Mouse (Mus musculus) midbrain, embryonic 14.5 days (tissue): ENCODE measurements around the gene Clpsl2. TPM values are rescaled to one million over a fixed set of nuclear protein-coding genes. Genes with fewer than 3 reads are reported as not detected.
A peak's percentile ranks its signal among the peaks of the same experiment; 100 is the strongest.

ENCODE experiments used
- ATAC-seq: fragments of 200-750 bp; cut with Nextera tagmentation; 2 replicates; pipeline ENCODE4 v1.8.0; 2017; ENCODE audit warnings: moderate number of reproducible peaks, moderate library complexity; ENCODE audit not compliant: low FRiP score, low TSS enrichment
- DNase-seq: peaks from one replicate; pipeline ENCODE4 v3.0.0-alpha.2; 2015
- H3K27ac ChIP-seq: fragments of 300-500 bp; sonication (generic); replicated peaks from 2 replicates; pipeline ENCODE4 v1.5.1; 2014; ENCODE audit warnings: mild to moderate bottlenecking, low read depth, low read length, moderate library complexity
- H3K27me3 ChIP-seq: fragments of 300-500 bp; sonication (generic); 2 replicates; pipeline ENCODE4 v1.6.1; 2014; ENCODE audit warnings: low read length, control low read depth, mixed read lengths; ENCODE audit not compliant: control insufficient read depth, insufficient read depth
- H3K36me3 ChIP-seq: fragments of 300-500 bp; sonication (generic); 2 replicates; pipeline ENCODE4 v1.6.1; 2014; ENCODE audit warnings: low read length, control low read depth; ENCODE audit not compliant: control insufficient read depth, insufficient read depth
- H3K4me1 ChIP-seq: fragments of 300-500 bp; sonication (generic); 2 replicates; pipeline ENCODE4 v1.6.1; 2014; ENCODE audit warnings: mild to moderate bottlenecking, antibody characterized with exemption, low read length, control low read depth; ENCODE audit not compliant: control insufficient read depth, insufficient read depth
- H3K4me2 ChIP-seq: fragments of 300-500 bp; sonication (generic); 2 replicates; pipeline ENCODE4 v1.6.1; 2014; ENCODE audit warnings: mild to moderate bottlenecking, low read length, moderate library complexity
- H3K4me3 ChIP-seq: fragments of 300-500 bp; sonication (generic); replicated peaks from 2 replicates; pipeline ENCODE4 v1.5.1; 2014; ENCODE audit warnings: low read depth, low read length
- H3K9ac ChIP-seq: fragments of 300-500 bp; sonication (generic); replicated peaks from 2 replicates; pipeline ENCODE4 v1.6.1; 2014; ENCODE audit warnings: mild to moderate bottlenecking, low read length, moderate library complexity
- H3K9me3 ChIP-seq: fragments of 300-500 bp; sonication (generic); 2 replicates; pipeline ENCODE4 v1.6.1; 2016; ENCODE audit warnings: low read length, control low read depth, mixed read lengths; ENCODE audit not compliant: control insufficient read depth
- WGBS: fragments of 180-500 bp; shearing (Covaris S2); extraction: QIAGEN DNeasy Blood & Tissue Kit; methylation state at CpG from one replicate; pipeline ENCODE4 v1.1.7; 2014; 5-methylcytosine and 5-hydroxymethylcytosine counted together
- polyA plus RNA-seq: library from polyadenylated mRNA; unstranded; fragments of >200 nt; fragmentation: Nextera tagmentation; extraction: Ambion mirVana; gene quantifications from 2 replicates; pipeline ENCODE4 v1.2.1, GENCODE M21; 2014

Gene Clpsl2
- polyA plus RNA-seq, 1 experiment from 2014 or later: not detected

GRCm38 (mm10) chr17:28524009-28524695 is 25.1 kb upstream of the Clpsl2 start:
- no peak overlapping the region for H3K4me3 ChIP-seq

GRCm38 (mm10) chr17:28524831-28525430 is 24.3 kb upstream of the Clpsl2 start:
- ATAC-seq (no peak), DNase-seq (no peak)
- H3K27ac ChIP-seq: no peak overlapping the region
- no peak overlapping the region for H3K4me2 ChIP-seq
- peaks cover 4% of the 10 kb centered on the region; the same call in 1 of the 2 replicates for H3K4me1 ChIP-seq
- peaks cover 8% of the 10 kb centered on the region; the same call in 1 of the 2 replicates for H3K27me3 ChIP-seq
- H3K4me3 ChIP-seq: no peak overlapping the region
- no peak overlapping the region for H3K9ac ChIP-seq
- no peaks in the 10 kb centered on the region for H3K36me3 ChIP-seq
- H3K9me3 ChIP-seq: no peaks in the 10 kb centered on the region
- WGBS: 77% methylated on average over 4 of the region's 4 CpGs

More at GRCm38 (mm10) chr17:28524009-28524695, 25.1 kb upstream of the Clpsl2 start:
- WGBS: 88% methylated on average over 23 of the region's 23 CpGs
- H3K4me1 ChIP-seq: peaks cover 4% of the 10 kb centered on the region; the same call in 1 of the 2 replicates
- no peaks in the 10 kb centered on the region for H3K36me3 ChIP-seq
- no peak for ATAC-seq
- peak overlapping the region; percentile 93 for H3K4me2 ChIP-seq
- DNase-seq: no peak
- peaks cover 8% of the 10 kb centered on the region; the same call in 1 of the 2 replicates for H3K27me3 ChIP-seq
- H3K9me3 ChIP-seq: no peaks in the 10 kb centered on the region
- H3K27ac ChIP-seq: no peak overlapping the region
- H3K9ac ChIP-seq: no peak overlapping the region

GRCm38 (mm10) chr17:28527184-28528042 is 21.8 kb upstream of the Clpsl2 start:
- H3K27me3 ChIP-seq: no peaks in the 10 kb centered on the region; the same call in 1 of the 2 replicates
- H3K36me3 ChIP-seq: no peaks in the 10 kb centered on the region
- H3K4me3 ChIP-seq: no peak overlapping the region
- ATAC-seq (no peak), DNase-seq (no peak)
- 44% methylated on average over 12 of the region's 12 CpGs for WGBS
- peak overlapping the region; percentile 32 for H3K4me2 ChIP-seq
- H3K4me1 ChIP-seq: peaks cover 4% of the 10 kb centered on the region; the same call in 1 of the 2 replicates
- H3K9ac ChIP-seq: no peak overlapping the region; the same call in 1 of the 2 replicates
- H3K27ac ChIP-seq: no peak overlapping the region; the same call in 1 of the 2 replicates
- H3K9me3 ChIP-seq: no peaks in the 10 kb centered on the region

GRCm38 (mm10) chr17:28528043-28528351 is 21.2 kb upstream of the Clpsl2 start:
- peaks cover 4% of the 10 kb centered on the region; the same call in 1 of the 2 replicates for H3K4me1 ChIP-seq
- no peak overlapping the region; the same call in 1 of the 2 replicates for H3K27ac ChIP-seq
- H3K27me3 ChIP-seq: no peaks in the 10 kb centered on the region; the same call in 1 of the 2 replicates
- H3K9me3 ChIP-seq: no peaks in the 10 kb centered on the region
- H3K36me3 ChIP-seq: no peaks in the 10 kb centered on the region
- DNase-seq (peak; percentile 95), ATAC-seq (peak; percentile 70; the same call in 1 of the 2 replicates)
- peak overlapping the region; percentile 32 for H3K4me2 ChIP-seq
- 3% methylated on average over 6 of the region's 6 CpGs for WGBS
- H3K9ac ChIP-seq: no peak overlapping the region
- no peak overlapping the region for H3K4me3 ChIP-seq

- Histone ChIP-seq H3K4me3 (no peak overlapping the region), H3K4me2 (no peak overlapping the region), H3K9me3 (no peaks in the 10 kb centered on the region), H3K9ac (no peak overlapping the region), H3K27ac (no peak overlapping the region), H3K36me3 (no peaks in the 10 kb centered on the region), H3K4me1 (0 out of 2 replicates have a peak, but pooled peaks cover 4% of the 10 kb centered on the region), H3K27me3 (no peaks in the 10 kb centered on the region)
- 73% methylated on average over 4 of the region's 4 CpGs for WGBS
- DNase-seq: no peak
- ATAC-seq: no peak
These were observed 20.1 kb upstream of the Clpsl2 start for GRCm38 (mm10) chr17:28529116-28529515.

GRCm38 (mm10) chr17:28530506-28530905 is 18.7 kb upstream of the Clpsl2 start, which contains the start of gene Armc12:
Gene Armc12 (plus strand): TSS chr17:28530806.
- Histone ChIP-seq H3K4me3 (no peak within 1 kb of the TSS), H3K4me2 (no peak within 1 kb of the TSS), H3K4me1 (0 out of 2 replicates have a peak, but pooled peaks cover 4% of the 10 kb centered on the region), H3K9me3 (no peaks in the 10 kb centered on the region), H3K9ac (no peak within 1 kb of the TSS), H3K27me3 (no peaks in the 10 kb centered on the region), H3K27ac (no peak within 1 kb of the TSS), H3K36me3 (no peaks in the 10 kb centered on the region)
- DNase-seq: no peak
- ATAC-seq: no peak
- 83% methylated on average over 6 of the region's 6 CpGs for WGBS

- 11% methylated on average over 18 of the region's 18 CpGs for WGBS
- no peak overlapping the region for H3K4me3 ChIP-seq
- no peak overlapping the region for H3K9ac ChIP-seq
- DNase-seq: no peak
- H3K36me3 ChIP-seq: no peaks in the 10 kb centered on the region
- no peak for ATAC-seq
- no peaks in the 10 kb centered on the region for H3K27me3 ChIP-seq
- no peaks in the 10 kb centered on the region for H3K9me3 ChIP-seq
- H3K27ac ChIP-seq: no peak overlapping the region
- H3K4me1 ChIP-seq: 0 out of 2 replicates have a peak, but pooled peaks cover 4% of the 10 kb centered on the region
- peak overlapping the region; percentile 15; the same call in 1 of the 2 replicates for H3K4me2 ChIP-seq
These were observed 17.3 kb upstream of the Clpsl2 start for GRCm38 (mm10) chr17:28531946-28532345.

GRCm38 (mm10) chr17:28532557-28532956 is 16.7 kb upstream of the Clpsl2 start:
- no peak overlapping the region for H3K27ac ChIP-seq
- ATAC-seq: no peak
- 0 out of 2 replicates have a peak, but pooled peaks cover 2% of the 10 kb centered on the region for H3K4me1 ChIP-seq
- no peak overlapping the region for H3K4me2 ChIP-seq
- H3K4me3 ChIP-seq: no peak overlapping the region
- WGBS: 87% methylated on average over 7 of the region's 7 CpGs
- no peak for DNase-seq
- no peaks in the 10 kb centered on the region for H3K9me3 ChIP-seq
- H3K36me3 ChIP-seq: no peaks in the 10 kb centered on the region
- H3K9ac ChIP-seq: no peak overlapping the region
- no peaks in the 10 kb centered on the region for H3K27me3 ChIP-seq
